Mouse (Mus musculus) limb, embryonic 10.5 days (tissue): ENCODE results near the gene Cadm1. TPM values are rescaled to one million over a fixed set of nuclear protein-coding genes. Genes with fewer than 3 reads are reported as not detected.

ENCODE experiments used
- DNase-seq: peaks from one replicate; pipeline ENCODE4 v3.0.0-alpha.2; 2017; ENCODE audit warnings: low spot score
- H3K27ac ChIP-seq: fragments of 300-500 bp; sonication (generic); 2 replicates; pipeline ENCODE4 v1.5.1; 2016; ENCODE audit warnings: mild to moderate bottlenecking
- H3K27me3 ChIP-seq: fragments of 300-500 bp; sonication (generic); 2 replicates; pipeline ENCODE4 v1.6.1; 2016; ENCODE audit warnings: low read depth, mild to moderate bottlenecking; ENCODE audit not compliant: poor library complexity, severe bottlenecking
- H3K36me3 ChIP-seq: fragments of 300-500 bp; sonication (generic); 2 replicates; pipeline ENCODE4 v1.6.1; 2016; ENCODE audit warnings: mild to moderate bottlenecking, moderate library complexity
- H3K4me1 ChIP-seq: fragments of 300-500 bp; sonication (generic); 2 replicates; pipeline ENCODE4 v1.6.1; 2016
- H3K4me3 ChIP-seq: fragments of 300-500 bp; sonication (generic); 2 replicates; pipeline ENCODE4 v1.5.1; 2016; ENCODE audit warnings: mild to moderate bottlenecking, moderate library complexity
- H3K9me3 ChIP-seq: fragments of 300-500 bp; sonication (generic); replicated peaks from 2 replicates; pipeline ENCODE4 v1.6.1; 2016; ENCODE audit warnings: mild to moderate bottlenecking
- WGBS: fragments of 180-500 bp; shearing (Covaris S2); methylation state at CpG from one replicate; pipeline ENCODE4 v1.1.7; 2016; 5-methylcytosine and 5-hydroxymethylcytosine counted together
- polyA plus RNA-seq: library from polyadenylated mRNA; unstranded; fragments of >200 nt; fragmentation: Nextera tagmentation; extraction: Ambion mirVana; gene quantifications from 2 replicates; pipeline ENCODE4 v1.2.1, GENCODE M21; 2016

Cadm1 gene
- polyA plus RNA-seq, 1 experiment from 2014 or later, result 49.1 TPM

- no peaks in the 10 kb centered on the region for H3K9me3 ChIP-seq
- WGBS, result 83% methylated on average over 10 of the region's 10 CpGs
- no peak for DNase-seq
These were observed 236.4 kb downstream of the Cadm1 start for GRCm38 (mm10) chr9:47766342-47766741.

GRCm38 (mm10) chr9:47770836-47771235 lies 240.9 kb downstream of the Cadm1 start:
- Histone ChIP-seq H3K4me1 (peaks cover 26% of the 10 kb centered on the region), H3K27me3 (no peaks in the 10 kb centered on the region), H3K36me3 (no peaks in the 10 kb centered on the region), H3K9me3 (no peaks in the 10 kb centered on the region), H3K4me3 (no peak overlapping the region), H3K27ac (peak overlapping the region; percentile 72)
- no peak for DNase-seq
- 48% methylated on average over 11 of the region's 11 CpGs for WGBS

More at GRCm38 (mm10) chr9:47766342-47766741, 236.4 kb downstream of the Cadm1 start:
- H3K27me3 ChIP-seq, result no peaks in the 10 kb centered on the region
- no peak overlapping the region for H3K4me3 ChIP-seq
- H3K36me3 ChIP-seq, result no peaks in the 10 kb centered on the region
- no peak overlapping the region for H3K27ac ChIP-seq
- H3K4me1 ChIP-seq, result peaks cover 17% of the 10 kb centered on the region

- DNase-seq, result no peak
- no peak overlapping the region for H3K4me3 ChIP-seq
These were observed 242.0 kb downstream of the Cadm1 start for GRCm38 (mm10) chr9:47771953-47772352.

GRCm38 (mm10) chr9:47772750-47773149 lies 242.8 kb downstream of the Cadm1 start:
- H3K9me3 ChIP-seq, result no peaks in the 10 kb centered on the region
- H3K36me3 ChIP-seq, result no peaks in the 10 kb centered on the region
- 91% methylated on average over 6 of the region's 6 CpGs for WGBS
- no peak overlapping the region for H3K27ac ChIP-seq
- H3K4me3 ChIP-seq, result no peak overlapping the region
- H3K27me3 ChIP-seq, result no peaks in the 10 kb centered on the region
- DNase-seq, result no peak
- H3K4me1 ChIP-seq, result peaks cover 26% of the 10 kb centered on the region

More at GRCm38 (mm10) chr9:47771953-47772352, 242.0 kb downstream of the Cadm1 start:
- Histone ChIP-seq H3K4me1 (peaks cover 26% of the 10 kb centered on the region), H3K27ac (peak overlapping the region; percentile 72; the same call in 1 of the 2 replicates), H3K36me3 (no peaks in the 10 kb centered on the region), H3K27me3 (no peaks in the 10 kb centered on the region), H3K9me3 (no peaks in the 10 kb centered on the region)
- WGBS, result 85% methylated on average over 5 of the region's 5 CpGs

GRCm38 (mm10) chr9:47776941-47777919 lies 247.3 kb downstream of the Cadm1 start:
- H3K36me3 ChIP-seq, result no peaks in the 10 kb centered on the region
- 88% methylated on average over 9 of the region's 9 CpGs for WGBS
- no peak overlapping the region for H3K4me3 ChIP-seq
- H3K27ac ChIP-seq, result no peak overlapping the region
- peaks cover 18% of the 10 kb centered on the region for H3K4me1 ChIP-seq
- H3K27me3 ChIP-seq, result no peaks in the 10 kb centered on the region
- H3K9me3 ChIP-seq, result no peaks in the 10 kb centered on the region
- no peak for DNase-seq

GRCm38 (mm10) chr9:47778438-47778837 lies 248.5 kb downstream of the Cadm1 start:
- H3K4me1 ChIP-seq, result peaks cover 20% of the 10 kb centered on the region
- 56% methylated on average over 11 of the region's 11 CpGs for WGBS
- H3K27ac ChIP-seq, result no peak overlapping the region

GRCm38 (mm10) chr9:47779291-47779690 lies 249.3 kb downstream of the Cadm1 start:
- Histone ChIP-seq H3K27ac (no peak overlapping the region), H3K4me3 (no peak overlapping the region), H3K27me3 (no peaks in the 10 kb centered on the region), H3K9me3 (no peaks in the 10 kb centered on the region), H3K4me1 (peaks cover 21% of the 10 kb centered on the region), H3K36me3 (no peaks in the 10 kb centered on the region)
- WGBS, result 58% methylated on average over 6 of the region's 6 CpGs
- DNase-seq, result no peak

More at GRCm38 (mm10) chr9:47778438-47778837, 248.5 kb downstream of the Cadm1 start:
- H3K27me3 ChIP-seq, result no peaks in the 10 kb centered on the region
- no peaks in the 10 kb centered on the region for H3K36me3 ChIP-seq
- no peak overlapping the region for H3K4me3 ChIP-seq
- H3K9me3 ChIP-seq, result no peaks in the 10 kb centered on the region
- no peak for DNase-seq

GRCm38 (mm10) chr9:47786642-47787041 lies 256.7 kb downstream of the Cadm1 start:
- Histone ChIP-seq H3K27me3 (no peaks in the 10 kb centered on the region), H3K4me3 (no peak overlapping the region), H3K36me3 (no peaks in the 10 kb centered on the region), H3K27ac (no peak overlapping the region), H3K4me1 (0 out of 2 replicates have a peak, but pooled peaks cover 3% of the 10 kb centered on the region), H3K9me3 (no peaks in the 10 kb centered on the region)
- DNase-seq, result no peak
- WGBS, result 87% methylated on average over 3 of the region's 3 CpGs

GRCm38 (mm10) chr9:47798478-47798877 lies 268.5 kb downstream of the Cadm1 start:
- Histone ChIP-seq H3K27me3 (no peaks in the 10 kb centered on the region), H3K27ac (no peak overlapping the region), H3K4me3 (no peak overlapping the region), H3K4me1 (peaks cover 4% of the 10 kb centered on the region), H3K9me3 (no peaks in the 10 kb centered on the region), H3K36me3 (peaks cover 16% of the 10 kb centered on the region)
- DNase-seq, result no peak
- 89% methylated on average over 5 of the region's 5 CpGs for WGBS

- whole genome bisulfite sequencing, result 94% methylated on average over 4 of the region's 4 CpGs
- Histone ChIP-seq H3K9me3 (no peaks in the 10 kb centered on the region), H3K27ac (no peak overlapping the region), H3K27me3 (no peaks in the 10 kb centered on the region), H3K4me1 (peaks cover 8% of the 10 kb centered on the region), H3K4me3 (no peak overlapping the region), H3K36me3 (peaks cover 13% of the 10 kb centered on the region)
- no peak for DNase-seq
These were observed 271.3 kb downstream of the Cadm1 start for GRCm38 (mm10) chr9:47801242-47801641.

- peaks cover 13% of the 10 kb centered on the region for H3K36me3 ChIP-seq
- peaks cover 8% of the 10 kb centered on the region for H3K4me1 ChIP-seq
- H3K4me3 ChIP-seq, result no peak overlapping the region
- no peak for DNase-seq
- no peak overlapping the region for H3K27ac ChIP-seq
- H3K27me3 ChIP-seq, result no peaks in the 10 kb centered on the region
- 88% methylated on average over 4 of the region's 4 CpGs for WGBS
- H3K9me3 ChIP-seq, result no peaks in the 10 kb centered on the region
These were observed 272.6 kb downstream of the Cadm1 start for GRCm38 (mm10) chr9:47802527-47802926.

GRCm38 (mm10) chr9:47803531-47804105 lies 273.6 kb downstream of the Cadm1 start:
- DNase-seq, result no peak
- Histone ChIP-seq H3K4me3 (no peak overlapping the region), H3K27ac (no peak overlapping the region), H3K9me3 (no peaks in the 10 kb centered on the region), H3K4me1 (peaks cover 8% of the 10 kb centered on the region), H3K36me3 (peaks cover 13% of the 10 kb centered on the region), H3K27me3 (no peaks in the 10 kb centered on the region)
- WGBS, result 78% methylated on average over 13 of the region's 13 CpGs

- Histone ChIP-seq H3K4me1 (peaks cover 8% of the 10 kb centered on the region), H3K36me3 (no peaks in the 10 kb centered on the region), H3K4me3 (no peak overlapping the region), H3K9me3 (no peaks in the 10 kb centered on the region), H3K27ac (no peak overlapping the region), H3K27me3 (no peaks in the 10 kb centered on the region)
- WGBS, result 82% methylated on average over 7 of the region's 7 CpGs
- no peak for DNase-seq
These were observed 275.7 kb downstream of the Cadm1 start for GRCm38 (mm10) chr9:47805658-47806057.
